Mouse (Mus musculus): ENCODE data around the gene Fggy.

DNA sequence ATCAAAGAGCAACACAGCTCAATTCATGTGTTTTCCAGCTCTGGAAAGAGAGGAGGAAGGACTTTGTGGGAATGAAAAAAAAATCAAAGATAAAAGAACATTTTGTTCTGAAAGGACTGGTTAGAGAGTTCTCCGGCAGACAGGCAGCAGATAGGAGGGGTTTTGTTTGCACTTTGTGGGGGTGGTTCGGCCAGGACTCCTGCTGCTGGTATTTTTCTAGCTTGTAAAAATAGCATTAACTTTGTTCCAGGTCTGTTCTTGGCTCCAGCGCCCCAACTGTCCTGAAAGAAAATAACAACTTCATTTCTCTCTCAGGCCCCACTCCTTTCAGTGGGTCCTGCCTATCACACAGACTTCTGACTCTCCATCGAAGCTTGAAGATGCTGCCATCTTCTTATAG is 185.7 kb downstream of the Fggy start:
- no peak for TF ChIP-seq USF1 (IDR thresholded peaks at IDR 0.05; ENCODE audit: low read depth, low read length)
- TF ChIP-seq CTCF (IDR thresholded peaks at IDR 0.05 in 2 of 3, conservative IDR thresholded peaks at IDR 0.05 in 1 of 3; ENCODE audit: control insufficient read depth in 1 of 3, insufficient read depth in 1 of 3, low read depth in 2 of 3, low read length in 3 of 3, poor library complexity in 1 of 3, severe bottlenecking in 1 of 3), result no peak
- TF ChIP-seq POLR2A (IDR thresholded peaks at IDR 0.05; ENCODE audit: control insufficient read depth in 1 of 2, insufficient read depth in 1 of 2, low read depth in 1 of 2, low read length in 2 of 2, poor library complexity in 1 of 2), result no peak
- TF ChIP-seq RCOR1 (IDR thresholded peaks at IDR 0.05; ENCODE audit: low read depth, low read length), result no peak
- no peak for TF ChIP-seq SIN3A (IDR thresholded peaks at IDR 0.05; ENCODE audit: low read length)
- TF ChIP-seq RAD21 (IDR thresholded peaks at IDR 0.05; ENCODE audit: low read depth, low read length), result no peak
